Mouse (Mus musculus) lung, adult 2 months (tissue): Measurements from ENCODE around the gene Fstl1.

ENCODE experiments used
- CTCF ChIP-seq: fragments of 200-500 bp; IDR thresholded peaks from 2 replicates; pipeline ENCODE4 v1.5.1; 2011; ENCODE audit warnings: mild to moderate bottlenecking, low read length, control low read depth; ENCODE audit not compliant: insufficient read depth
- POLR2A ChIP-seq: fragments of 200-500 bp; IDR thresholded peaks from 2 replicates; pipeline ENCODE4 v1.6.1; 2011; ENCODE audit warnings: low read depth, mild to moderate bottlenecking, control low read depth, low read length, borderline replicate concordance; ENCODE audit errors: extremely low read depth

GRCm38 (mm10) chr16:37780911-37781310, 4.2 kb downstream of the Fstl1 start:
- TF ChIP-seq CTCF = no peak
- no peak for TF ChIP-seq POLR2A
